Mouse (Mus musculus): ENCODE data around the gene Ttf1.
A peak's percentile ranks its signal among the peaks of the same experiment; 100 is the strongest.
"Not testable (repeated sequence)": the region's sequence is repeated elsewhere in the genome, so short reads cannot be mapped to it uniquely, and the experiment has no call there.

Ttf1 gene

GRCm38 (mm10) chr2:29065796-29066195, 5.7 kb downstream of the Ttf1 start:
- DNase-seq (ENCODE audit: low spot score): no peak

GRCm38 (mm10) chr2:29066410-29066809, 6.3 kb downstream of the Ttf1 start:
- no peak for DNase-seq (ENCODE audit: low spot score)

GRCm38 (mm10) chr2:29074676-29075075, 14.6 kb downstream of the Ttf1 start:
- DNase-seq (ENCODE audit: low spot score): no peak

GRCm38 (mm10) chr2:29075331-29076070, 15.4 kb downstream of the Ttf1 start:
- DNase-seq (ENCODE audit: low spot score): no peak

- DNase-seq (ENCODE audit: low spot score): no peak
Observed at GRCm38 (mm10) chr2:29076226-29076625, 16.2 kb downstream of the Ttf1 start.

- no peak for DNase-seq (ENCODE audit: low spot score)
Observed at GRCm38 (mm10) chr2:29081965-29082364, 21.9 kb downstream of the Ttf1 start.

- no peak for DNase-seq (ENCODE audit: low spot score)
Observed at GRCm38 (mm10) chr2:29086026-29086425, 26.0 kb downstream of the Ttf1 start.

- DNase-seq (ENCODE audit: low spot score): not testable (repeated sequence)
Observed at GRCm38 (mm10) chr2:29089276-29089675, 29.2 kb downstream of the Ttf1 start.

GRCm38 (mm10) chr2:29095674-29096073, 35.6 kb downstream of the Ttf1 start:
- DNase-seq (ENCODE audit: low spot score): no peak

GRCm38 (mm10) chr2:29096751-29097150, 36.7 kb downstream of the Ttf1 start:
- no peak for DNase-seq (ENCODE audit: low spot score)

GRCm38 (mm10) chr2:29097465-29097864, 37.4 kb downstream of the Ttf1 start:
- DNase-seq (ENCODE audit: low spot score): no peak

GRCm38 (mm10) chr2:29097955-29098354, 37.9 kb downstream of the Ttf1 start:
- DNase-seq (ENCODE audit: low spot score): not testable (repeated sequence)

GRCm38 (mm10) chr2:29098786-29099185, 38.7 kb downstream of the Ttf1 start:
- no peak for DNase-seq (ENCODE audit: low spot score)

- no peak for DNase-seq (ENCODE audit: low spot score)
Observed at GRCm38 (mm10) chr2:29099646-29100045, 39.6 kb downstream of the Ttf1 start.

GRCm38 (mm10) chr2:29100822-29101534, 40.9 kb downstream of the Ttf1 start:
- no peak for DNase-seq (ENCODE audit: low spot score)

GRCm38 (mm10) chr2:29102416-29103377, 42.6 kb downstream of the Ttf1 start:
- DNase-seq (ENCODE audit: low spot score): not testable (repeated sequence)

GRCm38 (mm10) chr2:29120969-29121368, 60.9 kb downstream of the Ttf1 start:
- no peak for DNase-seq (ENCODE audit: low spot score)

GRCm38 (mm10) chr2:29122446-29122845, 62.4 kb downstream of the Ttf1 start:
- no peak for DNase-seq (ENCODE audit: low spot score)

- no peak for DNase-seq (ENCODE audit: low spot score)
Observed at GRCm38 (mm10) chr2:29123907-29124569, 64.0 kb downstream of the Ttf1 start, which contains the start of gene Setx. Gene Setx (plus strand): TSS chr2:29124181.

GRCm38 (mm10) chr2:29124571-29124935, 64.5 kb downstream of the Ttf1 start:
- no peak for DNase-seq (ENCODE audit: low spot score)

- peak; percentile 99 for DNase-seq (ENCODE audit: low spot score)
Observed at GRCm38 (mm10) chr2:29124936-29125701, 65.1 kb downstream of the Ttf1 start.

Data from spleen, adult 12 weeks (tissue).